Mouse (Mus musculus): ENCODE measurements around the gene Cpne4. TPM values are rescaled to one million over a fixed set of nuclear protein-coding genes. Genes with fewer than 3 reads are reported as not detected.

The Cpne4 gene
- polyA plus RNA-seq (2012; rRNA removed), result 0.13 and 0.19 TPM in 2 replicates
- polyA plus RNA-seq (2014; fragmentation: Nextera tagmentation; extraction: Ambion mirVana), result 0.22 and 0.32 TPM in 2 replicates

GRCm38 (mm10) chr9:104546986-104547385, at the start of gene Cpne4:
TSS of gene Cpne4 (plus strand) at chr9:104547286.
- no peaks in the 10 kb centered on the region for H3K4me1 ChIP-seq (ENCODE audit: control insufficient read depth, insufficient read depth, low read length)
- H3K9me3 ChIP-seq (ENCODE audit: control insufficient read depth, low read length), result no peaks in the 10 kb centered on the region
- H3K36me3 ChIP-seq (ENCODE audit: control insufficient read depth, insufficient read depth, low read length), result no peaks in the 10 kb centered on the region
- no peak within 1 kb of the TSS for H3K9ac ChIP-seq (ENCODE audit: low read depth, low read length, severe bottlenecking)
- H3K4me3 ChIP-seq (replicated peaks; ENCODE audit: low read length), result no peak within 1 kb of the TSS
- TF ChIP-seq POLR2A (IDR thresholded peaks at IDR 0.05; ENCODE audit: borderline replicate concordance, extremely low read depth, insufficient read depth, insufficient read length), result no peak
- no peak for ATAC-seq (ENCODE audit: low FRiP score, low read depth)
- no peak within 1 kb of the TSS for H3K27ac ChIP-seq (replicated peaks; ENCODE audit: low read depth, low read length)
- H3K4me2 ChIP-seq (replicated peaks; ENCODE audit: low read depth, low read length, severe bottlenecking), result no peak within 1 kb of the TSS
- no peaks in the 10 kb centered on the region for H3K27me3 ChIP-seq (ENCODE audit: control insufficient read depth, insufficient read depth, low read length)
- WGBS, result 71% methylated on average over 2 of the region's 2 CpGs
- no peak for DNase-seq (ENCODE audit: low spot score)

DNA sequence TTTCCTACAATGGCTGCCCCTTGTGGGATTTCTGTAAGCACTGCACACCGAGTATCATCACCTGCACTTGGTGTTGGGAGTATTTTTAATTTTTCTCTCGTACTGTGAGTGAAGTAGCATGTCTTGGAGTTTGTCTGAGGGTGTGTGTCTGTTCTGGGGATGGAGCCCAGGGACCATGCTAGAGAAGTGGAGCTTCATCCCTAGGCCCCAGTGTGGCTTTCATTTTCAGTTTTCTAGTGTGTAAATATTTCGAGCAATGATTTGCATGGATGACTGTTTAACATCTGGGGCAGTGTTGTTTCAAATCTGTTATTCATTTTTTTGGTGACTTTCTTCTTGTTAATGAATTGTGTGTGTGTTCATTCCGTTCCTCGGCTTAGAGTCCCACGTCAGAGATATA, 31.9 kb upstream of the Cpne4 start:
- TF ChIP-seq POLR2A (IDR thresholded peaks at IDR 0.05; ENCODE audit: borderline replicate concordance, extremely low read depth, insufficient read depth, insufficient read length), result no peak
- ATAC-seq (ENCODE audit: low FRiP score, low read depth), result no peak
- no peak for DNase-seq (ENCODE audit: low spot score)

GRCm38 (mm10) chr9:104535508-104535907, 11.6 kb upstream of the Cpne4 start:
- no peak overlapping the region for H3K27ac ChIP-seq (replicated peaks; ENCODE audit: low read depth, low read length)
- DNase-seq (ENCODE audit: low spot score) (no peak), ATAC-seq (ENCODE audit: low FRiP score, low read depth) (no peak)
- H3K9ac ChIP-seq (ENCODE audit: low read depth, low read length, severe bottlenecking), result no peak overlapping the region
- no peak overlapping the region for H3K4me3 ChIP-seq (replicated peaks; ENCODE audit: low read length)
- H3K4me2 ChIP-seq (replicated peaks; ENCODE audit: low read depth, low read length, severe bottlenecking), result no peak overlapping the region
- 46% methylated on average over 6 of the region's 6 CpGs for WGBS
- H3K9me3 ChIP-seq (ENCODE audit: control insufficient read depth, low read length), result no peaks in the 10 kb centered on the region
- H3K36me3 ChIP-seq (ENCODE audit: control insufficient read depth, insufficient read depth, low read length), result no peaks in the 10 kb centered on the region
- no peaks in the 10 kb centered on the region for H3K4me1 ChIP-seq (ENCODE audit: control insufficient read depth, insufficient read depth, low read length)
- H3K27me3 ChIP-seq (ENCODE audit: control insufficient read depth, insufficient read depth, low read length), result no peaks in the 10 kb centered on the region
- no peak for TF ChIP-seq POLR2A (IDR thresholded peaks at IDR 0.05; ENCODE audit: borderline replicate concordance, extremely low read depth, insufficient read depth, insufficient read length)

More for the DNA sequence above, 31.9 kb upstream of the Cpne4 start:
- H3K4me3 ChIP-seq (replicated peaks; ENCODE audit: low read length), result no peak overlapping the region
- no peak overlapping the region for H3K4me2 ChIP-seq (replicated peaks; ENCODE audit: low read depth, low read length, severe bottlenecking)
- 73% methylated on average over 6 of the region's 6 CpGs for WGBS
- no peaks in the 10 kb centered on the region for H3K9me3 ChIP-seq (ENCODE audit: control insufficient read depth, low read length)
- H3K9ac ChIP-seq (ENCODE audit: low read depth, low read length, severe bottlenecking), result no peak overlapping the region
- no peaks in the 10 kb centered on the region for H3K36me3 ChIP-seq (ENCODE audit: control insufficient read depth, insufficient read depth, low read length)
- H3K27me3 ChIP-seq (ENCODE audit: control insufficient read depth, insufficient read depth, low read length), result no peaks in the 10 kb centered on the region
- H3K4me1 ChIP-seq (ENCODE audit: control insufficient read depth, insufficient read depth, low read length), result no peaks in the 10 kb centered on the region
- H3K27ac ChIP-seq (replicated peaks; ENCODE audit: low read depth, low read length), result no peak overlapping the region

DNA sequence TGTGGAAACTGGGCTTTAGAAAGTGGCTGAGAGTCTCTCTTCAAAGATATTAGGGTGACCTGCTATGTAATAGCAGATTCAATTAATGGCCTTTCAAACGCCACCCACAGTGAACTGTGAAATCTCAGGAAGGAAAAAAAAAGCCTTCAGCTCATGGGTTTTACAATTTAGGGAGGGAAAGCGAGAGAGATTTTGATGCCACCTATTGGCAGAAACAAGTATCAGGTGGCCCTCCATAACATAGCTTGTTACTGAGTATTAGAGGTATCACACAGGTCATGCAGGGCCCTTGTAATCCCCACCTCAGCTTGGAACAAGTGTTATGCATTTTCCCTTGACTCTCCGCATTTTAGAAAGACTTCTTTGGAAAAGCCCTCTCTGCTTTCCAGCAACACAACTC, 18.7 kb downstream of the Cpne4 start:
- H3K9ac ChIP-seq (ENCODE audit: low read depth, low read length, severe bottlenecking), result no peak overlapping the region
- no peak overlapping the region for H3K27ac ChIP-seq (replicated peaks; ENCODE audit: low read depth, low read length)
- no peaks in the 10 kb centered on the region for H3K4me1 ChIP-seq (ENCODE audit: control insufficient read depth, insufficient read depth, low read length)
- no peak overlapping the region for H3K4me3 ChIP-seq (replicated peaks; ENCODE audit: low read length)
- H3K9me3 ChIP-seq (ENCODE audit: control insufficient read depth, low read length), result no peaks in the 10 kb centered on the region
- TF ChIP-seq POLR2A (IDR thresholded peaks at IDR 0.05; ENCODE audit: borderline replicate concordance, extremely low read depth, insufficient read depth, insufficient read length), result no peak
- no peak overlapping the region for H3K4me2 ChIP-seq (replicated peaks; ENCODE audit: low read depth, low read length, severe bottlenecking)
- DNase-seq (ENCODE audit: low spot score) (no peak), ATAC-seq (ENCODE audit: low FRiP score, low read depth) (no peak)
- WGBS, result 37% methylated on average over 3 of the region's 3 CpGs
- H3K36me3 ChIP-seq (ENCODE audit: control insufficient read depth, insufficient read depth, low read length), result no peaks in the 10 kb centered on the region
- H3K27me3 ChIP-seq (ENCODE audit: control insufficient read depth, insufficient read depth, low read length), result peaks cover 13% of the 10 kb centered on the region

DNA sequence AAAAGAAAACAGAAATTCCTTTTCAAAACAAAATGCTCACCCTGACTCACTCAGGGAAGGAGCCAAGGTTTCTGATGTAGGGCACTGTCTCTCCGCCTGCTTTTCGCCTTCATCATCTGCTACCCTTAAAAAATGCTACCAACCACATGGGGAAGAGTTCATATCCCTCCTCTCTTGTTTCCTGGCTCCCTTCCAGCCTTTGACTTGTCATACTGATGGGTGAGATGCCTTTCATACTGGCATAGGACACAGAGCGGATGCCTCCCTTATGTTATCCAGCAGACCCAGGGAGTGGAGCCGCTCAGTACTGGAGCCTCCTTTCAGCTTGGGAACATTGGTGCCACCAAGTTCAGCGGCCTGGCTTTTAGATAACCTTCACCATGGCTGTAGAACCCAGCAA, 19.4 kb downstream of the Cpne4 start:
- Histone ChIP-seq H3K27ac (replicated peaks; ENCODE audit: low read depth, low read length) (no peak overlapping the region), H3K4me3 (replicated peaks; ENCODE audit: low read length) (no peak overlapping the region), H3K27me3 (ENCODE audit: control insufficient read depth, insufficient read depth, low read length) (peaks cover 19% of the 10 kb centered on the region), H3K4me1 (ENCODE audit: control insufficient read depth, insufficient read depth, low read length) (no peaks in the 10 kb centered on the region), H3K36me3 (ENCODE audit: control insufficient read depth, insufficient read depth, low read length) (no peaks in the 10 kb centered on the region), H3K4me2 (replicated peaks; ENCODE audit: low read depth, low read length, severe bottlenecking) (no peak overlapping the region), H3K9ac (ENCODE audit: low read depth, low read length, severe bottlenecking) (no peak overlapping the region), H3K9me3 (ENCODE audit: control insufficient read depth, low read length) (no peaks in the 10 kb centered on the region)
- 85% methylated on average over 5 of the region's 5 CpGs for WGBS
- ATAC-seq (ENCODE audit: low FRiP score, low read depth) (no peak), DNase-seq (ENCODE audit: low spot score) (no peak)
- no peak for TF ChIP-seq POLR2A (IDR thresholded peaks at IDR 0.05; ENCODE audit: borderline replicate concordance, extremely low read depth, insufficient read depth, insufficient read length)

DNA sequence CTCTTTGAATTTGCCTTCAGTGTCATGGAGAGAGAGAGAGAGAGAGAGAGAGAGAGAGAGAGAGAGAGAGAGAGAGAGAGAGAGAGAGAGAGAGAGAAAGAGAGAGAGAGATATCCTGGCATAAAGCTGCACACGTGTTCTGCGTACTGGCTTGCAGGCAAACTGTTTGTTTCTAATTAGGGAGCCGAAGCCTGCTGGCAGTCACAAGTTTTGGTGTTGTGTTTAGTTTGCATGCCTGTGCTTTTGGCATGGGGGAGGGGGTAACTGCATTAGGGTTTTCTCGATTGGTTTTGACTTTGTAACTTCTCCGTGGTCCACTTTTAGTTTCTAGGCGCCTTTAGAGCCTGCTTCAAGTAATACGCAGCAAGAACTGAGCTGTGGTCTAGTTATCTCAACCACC, 20.0 kb downstream of the Cpne4 start:
- Histone ChIP-seq H3K36me3 (ENCODE audit: control insufficient read depth, insufficient read depth, low read length) (no peaks in the 10 kb centered on the region), H3K27me3 (ENCODE audit: control insufficient read depth, insufficient read depth, low read length) (peaks cover 19% of the 10 kb centered on the region), H3K4me3 (replicated peaks; ENCODE audit: low read length) (no peak overlapping the region), H3K4me2 (replicated peaks; ENCODE audit: low read depth, low read length, severe bottlenecking) (no peak overlapping the region), H3K9ac (ENCODE audit: low read depth, low read length, severe bottlenecking) (no peak overlapping the region), H3K9me3 (ENCODE audit: control insufficient read depth, low read length) (no peaks in the 10 kb centered on the region), H3K4me1 (ENCODE audit: control insufficient read depth, insufficient read depth, low read length) (no peaks in the 10 kb centered on the region), H3K27ac (replicated peaks; ENCODE audit: low read depth, low read length) (no peak overlapping the region)
- WGBS, result 31% methylated on average over 7 of the region's 7 CpGs
- no peak for TF ChIP-seq POLR2A (IDR thresholded peaks at IDR 0.05; ENCODE audit: borderline replicate concordance, extremely low read depth, insufficient read depth, insufficient read length)
- DNase-seq (ENCODE audit: low spot score), result no peak
- no peak for ATAC-seq (ENCODE audit: low FRiP score, low read depth)
